In genomic region chr3:58882878-58883510, GRCm38 (mm10) we compare ENCODE assay signal across 9 mouse cellular contexts. TPM values are rescaled to one million over a fixed set of nuclear protein-coding genes. Genes with fewer than 3 reads are reported as not detected.
A peak's percentile ranks its signal among the peaks of the same experiment; 100 is the strongest.
DNase-seq lines count a peak whose midpoint lies in the region; ATAC-seq and TF ChIP-seq lines count a peak whose summit lies in the region.
"Had no signal": no experiment of that assay in that cellular context is flagged by ENCODE, and none has a peak within 500 bp of the region (broad histone marks: within the 10 kb centered on the region; RNA-seq: fewer than 3 reads in every experiment).

No protein-coding gene starts in this region.

- no peaks in the 10 kb centered on the region for H3K9me3 ChIP-seq in forebrain, embryonic 10.5 days
- no peaks in the 10 kb centered on the region for H3K9me3 ChIP-seq in forebrain, embryonic 11.5 days (ENCODE audit: control insufficient read depth, low read length)
- H3K9me3 ChIP-seq in intestine, postnatal 0 days (ENCODE audit: control insufficient read depth), result no peaks in the 10 kb centered on the region

- TF ChIP-seq CTCF in intestine, postnatal 0 days (IDR thresholded peaks at IDR 0.05; ENCODE audit: low read depth), result no peak

- H3K4me1 ChIP-seq in forebrain, embryonic 10.5 days, result peaks cover 47% of the 10 kb centered on the region
- peaks cover 5% of the 10 kb centered on the region for H3K4me1 ChIP-seq in forebrain, embryonic 11.5 days (replicated peaks; ENCODE audit: control insufficient read depth, insufficient read depth, low read length)
- no peaks in the 10 kb centered on the region for H3K4me1 ChIP-seq in intestine, postnatal 0 days (replicated peaks; ENCODE audit: control insufficient read depth, insufficient read depth, low read length)

- 31% methylated on average over 8 of the region's 8 CpGs for WGBS in forebrain, embryonic 10.5 days
- 23% methylated on average over 8 of the region's 8 CpGs for WGBS in forebrain, embryonic 11.5 days
- 10% methylated on average over 8 of the region's 8 CpGs for WGBS in intestine, postnatal 0 days

- H3K4me3 ChIP-seq in forebrain, embryonic 10.5 days, result no peak overlapping the region
- H3K4me3 ChIP-seq in forebrain, embryonic 11.5 days (ENCODE audit: low read depth, low read length), result no peak overlapping the region
- H3K4me3 ChIP-seq in intestine, postnatal 0 days (ENCODE audit: low read depth, low read length), result no peak overlapping the region

- no peak for ATAC-seq in forebrain, embryonic 11.5 days (replicated peaks; ENCODE audit: low FRiP score)
- ATAC-seq in intestine, postnatal 0 days, result peak; percentile 38; the same call in 1 of the 2 replicates

- 0 out of 2 replicates have a peak, but pooled peaks cover 7% of the 10 kb centered on the region for H3K27me3 ChIP-seq in forebrain, embryonic 10.5 days (ENCODE audit: poor library complexity, severe bottlenecking)
- H3K27me3 ChIP-seq in forebrain, embryonic 11.5 days (ENCODE audit: control insufficient read depth, insufficient read depth, low read length), result no peaks in the 10 kb centered on the region
- H3K27me3 ChIP-seq in intestine, postnatal 0 days (replicated peaks; ENCODE audit: control insufficient read depth, insufficient read depth, low read length), result no peaks in the 10 kb centered on the region

- DNase-seq in forebrain, embryonic 10.5 days (ENCODE audit: extremely low spot score, low spot score), result no peak
- no peak for DNase-seq in forebrain, embryonic 11.5 days (ENCODE audit: low spot score)
- DNase-seq in 3134 (ENCODE audit: extremely low read depth, insufficient read length, low spot score), result peak; percentile 26
- peak; percentile 13 for DNase-seq in c-Kit-positive CD71-negative TER-119-negative erythroid progenitor cells, embryonic 14.5 days (ENCODE audit: low read depth)
- DNase-seq in gastrocnemius, postnatal 4 days (ENCODE audit: low spot score in 2 of 2), result no peak
- no peak for DNase-seq in gastrocnemius, postnatal 10 days
- no peak for DNase-seq in spleen, adult 18-20 months

- H3K9ac ChIP-seq in forebrain, embryonic 11.5 days (ENCODE audit: low read length), result no peak overlapping the region
- H3K9ac ChIP-seq in intestine, postnatal 0 days (ENCODE audit: low read depth, low read length), result no peak overlapping the region

- peak overlapping the region; percentile 62; the same call in 1 of the 2 replicates for H3K27ac ChIP-seq in forebrain, embryonic 10.5 days
- no peak overlapping the region for H3K27ac ChIP-seq in forebrain, embryonic 11.5 days (ENCODE audit: low read depth, low read length)
- no peak overlapping the region for H3K27ac ChIP-seq in intestine, postnatal 0 days (ENCODE audit: low read depth, low read length)

- H3K4me2 ChIP-seq in forebrain, embryonic 11.5 days (ENCODE audit: low read depth, low read length, severe bottlenecking), result no peak overlapping the region
- H3K4me2 ChIP-seq in intestine, postnatal 0 days (replicated peaks; ENCODE audit: low read depth), result no peak overlapping the region; the same call in 1 of the 2 replicates

- no peaks in the 10 kb centered on the region for H3K36me3 ChIP-seq in forebrain, embryonic 10.5 days (replicated peaks)
- H3K36me3 ChIP-seq in forebrain, embryonic 11.5 days (ENCODE audit: control insufficient read depth, insufficient read depth, low read length), result no peaks in the 10 kb centered on the region
- no peaks in the 10 kb centered on the region for H3K36me3 ChIP-seq in intestine, postnatal 0 days (ENCODE audit: control insufficient read depth, insufficient read depth)

RNA-seq across cellular contexts. Expression of gene Clrn1, which starts 2.1 kb away (rescaled TPM):
- 0.15 TPM in 1 of 2 replicates, not detected in the other for polyA plus RNA-seq in forebrain, embryonic 10.5 days (2016; fragmentation: Nextera tagmentation; extraction: Ambion mirVana)
- 0.13 TPM in 1 of 2 replicates, not detected in the other for polyA plus RNA-seq in forebrain, embryonic 11.5 days (2014; fragmentation: Nextera tagmentation; extraction: Ambion mirVana)
- not detected in 2 replicates for polyA plus RNA-seq in intestine, postnatal 0 days (2015; fragmentation: Nextera tagmentation; extraction: Ambion mirVana)
- total RNA-seq in gastrocnemius, postnatal 4 days (2021), result not detected
- not detected for total RNA-seq in gastrocnemius, postnatal 10 days (2021)
- polyA plus RNA-seq: liver, embryonic 16.5 days had no signal

Comparison
In these comparisons a context has a peak if more than half of its experiments do, and no peak if none do; other contexts are left out.
1. DNase-seq: peak in 3134 (single experiment) and c-Kit-positive CD71-negative TER-119-negative erythroid progenitor cells, embryonic 14.5 days (single experiment); none in forebrain, embryonic 10.5 days (single experiment), forebrain, embryonic 11.5 days (single experiment), gastrocnemius, postnatal 4 days (0 of 2), gastrocnemius, postnatal 10 days (single experiment) and spleen, adult 18-20 months (0 of 2).